Mouse (Mus musculus): ENCODE data around the gene Xpc.

- TF ChIP-seq CTCF (IDR thresholded peaks at IDR 0.05; ENCODE audit: extremely low read depth, insufficient read length, insufficient replicate concordance, low read depth, low read length) (no peak), POLR2A (IDR thresholded peaks at IDR 0.05; ENCODE audit: low read depth, low read length) (no peak)
Observed at GRCm38 (mm10) chr6:91473805-91474440, 41.8 kb downstream of the Xpc start.

All from small intestine, adult 2 months (tissue).